In genomic region chr2:159307001-159307400, GRCm38 (mm10) we compare ENCODE assay signal across 12 mouse cellular contexts.
"Had no signal": no experiment of that assay in that cellular context is flagged by ENCODE, and none has a peak within 500 bp of the region (broad histone marks: within the 10 kb centered on the region; RNA-seq: fewer than 3 reads in every experiment).

No protein-coding gene starts in this region.

- H3K36me3 ChIP-seq: kidney, embryonic 15.5 days; limb, embryonic 13.5 days; midbrain, embryonic 12.5 days; neural tube, embryonic 13.5 days had no signal

- H3K4me3 ChIP-seq: kidney, embryonic 15.5 days; limb, embryonic 13.5 days; midbrain, embryonic 12.5 days; neural tube, embryonic 13.5 days had no signal

- H3K4me2 ChIP-seq: kidney, embryonic 15.5 days; limb, embryonic 13.5 days; midbrain, embryonic 12.5 days; neural tube, embryonic 13.5 days had no signal

- H3K27ac ChIP-seq: kidney, embryonic 15.5 days; limb, embryonic 13.5 days; liver, embryonic 14.5 days; midbrain, embryonic 12.5 days; neural tube, embryonic 13.5 days; stomach, postnatal 0 days had no signal

- H3K27me3 ChIP-seq: kidney, embryonic 15.5 days; limb, embryonic 13.5 days; midbrain, embryonic 12.5 days had no signal

- H3K4me1 ChIP-seq: kidney, embryonic 15.5 days; midbrain, embryonic 12.5 days; neural tube, embryonic 13.5 days had no signal

- H3K9ac ChIP-seq: kidney, embryonic 15.5 days; limb, embryonic 13.5 days; liver, embryonic 14.5 days; midbrain, embryonic 12.5 days; neural tube, embryonic 13.5 days had no signal

- H3K9me3 ChIP-seq: kidney, embryonic 15.5 days; limb, embryonic 13.5 days; midbrain, embryonic 12.5 days; neural tube, embryonic 13.5 days had no signal

- DNase-seq: kidney, adult 2 months; kidney, postnatal 25 days; layer of hippocampus, postnatal 36 days; lung, adult 18-20 months; right cerebral cortex, adult 18-20 months; right cerebral cortex, postnatal 25 days had no signal
